Mouse (Mus musculus): ENCODE results near the gene Cd93.

- TF ChIP-seq ZC3H11A (IDR thresholded peaks at IDR 0.05; ENCODE audit: borderline replicate concordance, low read depth, low read length), result no peak
- TF ChIP-seq ZNF384 (IDR thresholded peaks at IDR 0.05; ENCODE audit: low read depth, low read length), result no peak
- TF ChIP-seq CHD2 (IDR thresholded peaks at IDR 0.05; ENCODE audit: low read depth, low read length), result no peak
These were observed 11.0 kb downstream of the Cd93 start for GRCm38 (mm10) chr2:148432346-148432745.
